Mouse (Mus musculus) testis, adult 2 months (tissue): ENCODE measurements around the gene Kif1a.

Experiments used
- CTCF ChIP-seq: fragments of 200-500 bp; IDR thresholded peaks from 2 replicates; pipeline ENCODE4 v1.5.1; 2012; ENCODE audit warnings: low read depth, mild to moderate bottlenecking, inconsistent platforms, low read length, moderate library complexity; ENCODE audit not compliant: control insufficient read depth, insufficient read depth, insufficient replicate concordance
- POLR2A ChIP-seq: fragments of 200-500 bp; IDR thresholded peaks from 2 replicates; pipeline ENCODE4 v1.6.1; 2012; ENCODE audit warnings: low read depth, mild to moderate bottlenecking, inconsistent platforms, low read length, moderate library complexity; ENCODE audit not compliant: control insufficient read depth

DNA sequence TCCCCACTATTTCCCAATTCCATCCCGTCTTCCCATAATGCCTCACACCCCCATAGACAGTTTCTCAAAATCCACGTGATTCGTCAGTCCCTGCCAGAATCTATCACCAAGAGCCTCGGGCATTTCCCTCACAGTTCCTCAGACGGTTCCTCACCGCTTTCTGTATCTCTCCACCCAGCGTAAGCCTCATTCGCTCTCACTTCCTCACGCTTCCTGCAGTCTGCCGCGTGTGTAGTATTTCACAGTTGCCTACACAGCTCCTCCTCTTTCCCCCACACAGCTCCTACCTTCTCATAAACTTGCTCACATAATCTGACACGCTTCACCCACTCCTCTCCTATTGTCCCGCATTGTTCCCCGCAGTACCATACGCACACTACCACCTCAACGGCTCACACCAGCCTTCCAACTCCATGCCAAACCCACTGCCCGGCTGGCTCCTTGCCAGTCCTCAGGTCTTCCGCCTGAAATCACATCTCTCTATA lies 30.2 kb downstream of the Kif1a start:
- TF ChIP-seq POLR2A (no peak), CTCF (no peak)
